Mouse (Mus musculus): ENCODE measurements around the gene Osbpl2.

- TF ChIP-seq POLR2A (IDR thresholded peaks at IDR 0.05; ENCODE audit: extremely low read depth, insufficient read depth, low read length): no peak
- TF ChIP-seq CTCF (IDR thresholded peaks at IDR 0.05; ENCODE audit: low read depth, low read length): no peak
These were observed 46.2 kb upstream of the Osbpl2 start for GRCm38 (mm10) chr2:180072886-180073285.

Measured in liver, adult 2 months (tissue).